Mouse (Mus musculus): ENCODE data around the gene Dhh. TPM values are rescaled to one million over a fixed set of nuclear protein-coding genes. Genes with fewer than 3 reads are reported as not detected.
A peak's percentile ranks its signal among the peaks of the same experiment; 100 is the strongest.

The Dhh gene
- polyA plus RNA-seq, 1 experiment from 2014 or later, result 1.8 TPM

GRCm38 (mm10) chr15:98894746-98895634 lies 3.4 kb downstream of the Dhh start:
- no peaks in the 10 kb centered on the region for H3K36me3 ChIP-seq (ENCODE audit: insufficient read depth, low read length)
- peaks cover 69% of the 10 kb centered on the region for H3K27me3 ChIP-seq (ENCODE audit: insufficient read depth, low read length)
- H3K27ac ChIP-seq (ENCODE audit: low read length), result no peak overlapping the region
- no peaks in the 10 kb centered on the region for H3K9me3 ChIP-seq (ENCODE audit: low read length)
- H3K4me1 ChIP-seq (ENCODE audit: insufficient read depth, low read length), result peaks cover 50% of the 10 kb centered on the region
- 4% methylated on average over 37 of the region's 38 CpGs for WGBS
- H3K4me2 ChIP-seq (replicated peaks; ENCODE audit: low read depth, low read length), result peak overlapping the region; percentile 97
- no peak for ATAC-seq (ENCODE audit: low FRiP score, low TSS enrichment)
- H3K9ac ChIP-seq (replicated peaks; ENCODE audit: low read length), result peak overlapping the region; percentile 50
- H3K4me3 ChIP-seq (ENCODE audit: low read length), result peak overlapping the region; percentile 57

DNA sequence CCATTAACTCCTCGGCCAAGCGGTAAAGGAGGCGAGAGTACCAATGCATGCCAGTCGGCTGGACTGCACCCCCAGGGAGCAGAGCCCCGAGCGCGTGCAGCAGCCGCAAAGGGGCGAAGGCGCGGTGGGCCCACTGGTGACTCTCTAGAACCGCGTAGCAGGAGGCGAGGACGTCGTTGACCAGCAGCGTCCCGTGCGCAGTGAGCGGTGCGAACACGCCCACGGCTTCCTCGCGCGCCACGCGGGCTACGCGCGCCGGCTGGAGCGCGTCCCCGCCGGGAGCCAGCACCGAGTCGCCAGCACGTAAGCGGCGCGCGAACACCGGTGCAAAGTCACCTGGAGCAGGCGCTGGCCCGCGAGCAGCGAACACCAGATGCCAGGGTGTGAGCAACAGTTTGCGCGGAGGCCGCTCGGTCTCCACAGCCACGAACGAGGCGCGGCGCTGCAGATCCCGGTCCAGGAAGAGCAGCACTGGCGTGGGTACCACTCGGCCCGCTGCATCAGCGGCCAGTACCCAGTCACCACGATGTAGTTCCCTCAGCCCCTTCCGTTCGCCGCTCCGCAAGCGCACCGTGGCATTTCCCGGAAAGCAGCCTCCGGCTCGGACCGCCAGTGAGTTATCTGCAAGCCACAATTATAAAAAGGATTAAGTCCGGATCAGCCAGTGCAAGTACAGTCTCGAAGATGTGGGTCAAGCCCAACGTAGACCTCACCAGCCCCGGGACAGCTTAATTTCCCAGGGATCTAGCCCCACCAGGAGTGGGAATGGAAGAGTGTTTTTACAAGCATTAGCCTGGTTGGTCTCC lies 4.2 kb downstream of the Dhh start, which contains the start of gene Rhebl1:
Rhebl1 (minus strand) TSS at position 601 of the 806 bp plus-strand sequence.
- under 1% methylated on average over 77 of the region's 77 CpGs for WGBS
- Histone ChIP-seq H3K36me3 (ENCODE audit: insufficient read depth, low read length) (no peaks in the 10 kb centered on the region), H3K27me3 (ENCODE audit: insufficient read depth, low read length) (peaks cover 65% of the 10 kb centered on the region), H3K9me3 (ENCODE audit: low read length) (no peaks in the 10 kb centered on the region), H3K4me1 (ENCODE audit: insufficient read depth, low read length) (peaks cover 50% of the 10 kb centered on the region), H3K4me2 (replicated peaks; ENCODE audit: low read depth, low read length) (peak within 1 kb of the TSS; percentile 97), H3K27ac (ENCODE audit: low read length) (no peak within 1 kb of the TSS), H3K9ac (replicated peaks; ENCODE audit: low read length) (peak within 1 kb of the TSS; percentile 50), H3K4me3 (ENCODE audit: low read length) (peak within 1 kb of the TSS; percentile 57)
- ATAC-seq (ENCODE audit: low FRiP score, low TSS enrichment), result no peak

DNA sequence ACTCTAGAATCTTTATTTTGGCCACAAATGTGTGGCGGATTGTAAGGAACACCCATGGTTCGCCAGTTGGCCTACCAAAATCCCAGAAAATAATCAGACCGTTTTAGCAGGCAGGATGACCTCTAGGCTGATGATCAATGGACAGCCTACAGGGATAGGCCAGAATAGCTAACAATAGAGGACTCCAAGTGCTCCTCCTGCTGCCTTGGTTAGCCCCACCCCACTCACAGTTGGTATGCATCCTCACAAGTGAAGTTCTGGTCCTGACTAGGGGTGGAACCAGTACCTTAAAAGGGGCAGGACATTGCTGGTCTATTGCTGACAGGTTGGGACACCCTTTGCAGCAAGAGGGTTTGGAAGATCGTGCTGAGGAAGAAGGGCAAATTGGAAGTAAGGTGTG lies 5.3 kb downstream of the Dhh start:
- Histone ChIP-seq H3K4me2 (replicated peaks; ENCODE audit: low read depth, low read length) (no peak overlapping the region), H3K9ac (replicated peaks; ENCODE audit: low read length) (no peak overlapping the region), H3K27ac (ENCODE audit: low read length) (no peak overlapping the region), H3K36me3 (ENCODE audit: insufficient read depth, low read length) (no peaks in the 10 kb centered on the region), H3K27me3 (ENCODE audit: insufficient read depth, low read length) (peaks cover 54% of the 10 kb centered on the region), H3K4me1 (ENCODE audit: insufficient read depth, low read length) (peaks cover 42% of the 10 kb centered on the region), H3K9me3 (ENCODE audit: low read length) (no peaks in the 10 kb centered on the region), H3K4me3 (ENCODE audit: low read length) (no peak overlapping the region)
- WGBS, result 58% methylated on average over 4 of the region's 4 CpGs
- ATAC-seq (ENCODE audit: low FRiP score, low TSS enrichment), result no peak

- H3K4me3 ChIP-seq (ENCODE audit: low read length), result no peak overlapping the region
- H3K36me3 ChIP-seq (ENCODE audit: insufficient read depth, low read length), result no peaks in the 10 kb centered on the region
- no peak overlapping the region for H3K9ac ChIP-seq (replicated peaks; ENCODE audit: low read length)
- peaks cover 44% of the 10 kb centered on the region for H3K27me3 ChIP-seq (ENCODE audit: insufficient read depth, low read length)
- H3K4me2 ChIP-seq (replicated peaks; ENCODE audit: low read depth, low read length), result no peak overlapping the region
- H3K9me3 ChIP-seq (ENCODE audit: low read length), result no peaks in the 10 kb centered on the region
- H3K4me1 ChIP-seq (ENCODE audit: insufficient read depth, low read length), result peaks cover 32% of the 10 kb centered on the region
- WGBS, result 40% methylated on average over 6 of the region's 6 CpGs
- no peak overlapping the region for H3K27ac ChIP-seq (ENCODE audit: low read length)
- ATAC-seq (ENCODE audit: low FRiP score, low TSS enrichment), result peak; percentile 44; the same call in 1 of the 2 replicates
Measured at GRCm38 (mm10) chr15:98891907-98892606, 6.3 kb downstream of the Dhh start.

DNA sequence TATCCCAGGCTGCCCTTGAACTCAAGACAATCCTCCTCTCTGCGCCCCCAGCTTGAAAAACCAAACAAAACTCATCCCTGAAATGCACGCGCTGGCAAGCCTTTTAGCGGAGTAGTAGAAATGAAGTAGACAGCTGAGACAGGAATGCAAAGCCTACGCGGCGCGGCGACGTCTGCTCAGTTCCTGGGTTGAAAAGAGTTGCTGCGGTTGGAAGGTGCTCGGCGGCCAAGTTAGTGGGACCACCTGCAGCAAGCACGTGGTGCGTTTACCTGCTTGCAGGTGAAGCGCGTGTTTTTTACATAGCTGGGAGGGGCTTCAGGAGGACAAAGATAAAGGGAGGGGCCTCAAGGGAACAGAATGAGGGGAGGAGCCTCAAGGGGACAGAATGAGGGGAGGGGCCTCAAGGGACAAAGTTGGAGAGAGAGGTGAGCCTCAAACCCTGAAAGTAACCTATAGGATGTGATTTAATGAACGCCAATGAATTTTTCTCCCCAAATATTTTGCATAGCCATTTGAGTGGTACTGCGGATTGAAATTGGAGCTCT lies 7.1 kb downstream of the Dhh start:
- 12% methylated on average over 19 of the region's 19 CpGs for WGBS
- H3K27me3 ChIP-seq (ENCODE audit: insufficient read depth, low read length), result peaks cover 36% of the 10 kb centered on the region
- no peak overlapping the region for H3K27ac ChIP-seq (ENCODE audit: low read length)
- no peaks in the 10 kb centered on the region for H3K9me3 ChIP-seq (ENCODE audit: low read length)
- H3K9ac ChIP-seq (replicated peaks; ENCODE audit: low read length), result 0 out of 2 replicates have a peak overlapping the region, but pooled peaks have one; percentile 35
- H3K4me2 ChIP-seq (replicated peaks; ENCODE audit: low read depth, low read length), result peak overlapping the region; percentile 48
- H3K4me3 ChIP-seq (ENCODE audit: low read length), result peak overlapping the region; percentile 20
- ATAC-seq (ENCODE audit: low FRiP score, low TSS enrichment), result no peak
- H3K4me1 ChIP-seq (ENCODE audit: insufficient read depth, low read length), result peaks cover 31% of the 10 kb centered on the region
- H3K36me3 ChIP-seq (ENCODE audit: insufficient read depth, low read length), result no peaks in the 10 kb centered on the region

GRCm38 (mm10) chr15:98887526-98887925 lies 10.8 kb downstream of the Dhh start:
- peaks cover 5% of the 10 kb centered on the region; the same call in 1 of the 2 replicates for H3K4me1 ChIP-seq (ENCODE audit: insufficient read depth, low read length)
- H3K36me3 ChIP-seq (ENCODE audit: insufficient read depth, low read length), result no peaks in the 10 kb centered on the region
- no peaks in the 10 kb centered on the region for H3K9me3 ChIP-seq (ENCODE audit: low read length)
- no peak overlapping the region for H3K4me3 ChIP-seq (ENCODE audit: low read length)
- H3K27me3 ChIP-seq (ENCODE audit: insufficient read depth, low read length), result no peaks in the 10 kb centered on the region
- H3K27ac ChIP-seq (ENCODE audit: low read length), result no peak overlapping the region
- no peak overlapping the region for H3K9ac ChIP-seq (replicated peaks; ENCODE audit: low read length)
- no peak for ATAC-seq (ENCODE audit: low FRiP score, low TSS enrichment)
- H3K4me2 ChIP-seq (replicated peaks; ENCODE audit: low read depth, low read length), result no peak overlapping the region
- 84% methylated on average over 7 of the region's 7 CpGs for WGBS

DNA sequence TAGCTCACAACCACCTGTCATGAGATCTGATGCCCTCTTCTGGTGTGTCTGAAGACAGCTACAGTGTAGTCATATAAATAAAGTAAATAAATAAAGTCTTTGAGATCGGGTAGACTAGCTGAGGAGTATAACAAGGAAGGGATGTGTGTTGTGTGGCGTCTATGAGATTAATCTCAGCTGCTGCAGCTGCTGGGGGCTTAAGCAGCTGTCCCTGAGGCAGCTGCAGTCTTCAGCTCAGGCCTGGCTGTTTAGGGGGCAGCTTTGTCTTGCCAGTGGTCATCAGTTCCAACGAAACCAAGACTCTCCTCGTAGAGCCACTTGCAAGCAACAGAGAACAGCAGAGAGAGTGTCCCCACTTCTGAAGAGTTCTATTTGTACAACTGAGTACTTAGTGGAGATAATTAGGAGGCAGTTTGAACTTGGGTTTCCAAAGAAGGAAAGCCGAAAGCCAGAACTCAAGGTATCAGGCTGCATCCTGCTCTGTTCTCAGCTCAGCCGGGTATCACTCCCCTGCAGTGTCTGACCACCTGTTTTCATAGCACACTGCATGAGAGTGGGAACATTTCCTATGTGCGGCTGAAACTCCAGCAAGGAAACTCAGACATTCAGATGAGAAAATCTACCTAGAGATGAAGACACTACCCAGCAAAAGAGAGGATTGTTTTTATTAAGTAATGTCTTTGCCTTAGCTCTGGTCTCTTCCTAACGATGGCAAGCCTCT lies 11.5 kb downstream of the Dhh start:
- no peak overlapping the region for H3K9ac ChIP-seq (replicated peaks; ENCODE audit: low read length)
- H3K4me3 ChIP-seq (ENCODE audit: low read length), result no peak overlapping the region
- H3K27me3 ChIP-seq (ENCODE audit: insufficient read depth, low read length), result no peaks in the 10 kb centered on the region
- no peak overlapping the region for H3K4me2 ChIP-seq (replicated peaks; ENCODE audit: low read depth, low read length)
- no peak for ATAC-seq (ENCODE audit: low FRiP score, low TSS enrichment)
- peaks cover 7% of the 10 kb centered on the region for H3K4me1 ChIP-seq (ENCODE audit: insufficient read depth, low read length)
- H3K27ac ChIP-seq (ENCODE audit: low read length), result no peak overlapping the region
- no peaks in the 10 kb centered on the region for H3K36me3 ChIP-seq (ENCODE audit: insufficient read depth, low read length)
- no peaks in the 10 kb centered on the region for H3K9me3 ChIP-seq (ENCODE audit: low read length)
- 60% methylated on average over 8 of the region's 8 CpGs for WGBS

DNA sequence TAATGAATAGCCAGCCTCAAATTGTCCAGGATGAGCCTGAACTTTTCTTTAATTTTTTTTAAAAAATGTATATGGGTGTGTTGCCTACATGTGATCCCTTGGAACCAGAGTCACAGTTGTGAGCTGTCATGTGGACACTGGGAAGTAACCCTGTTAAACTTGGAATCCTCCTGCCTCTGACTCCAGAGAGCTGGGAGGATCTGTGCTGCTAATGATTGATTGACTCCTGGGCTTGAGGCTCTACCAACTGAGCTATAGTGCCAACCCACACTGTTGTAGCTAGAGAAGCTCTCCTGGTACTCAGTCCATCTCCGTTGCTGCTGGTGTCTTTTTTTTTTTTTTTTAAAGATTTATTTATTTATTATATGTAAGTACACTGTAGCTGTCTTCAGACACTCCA lies 14.2 kb downstream of the Dhh start:
- ATAC-seq (ENCODE audit: low FRiP score, low TSS enrichment), result no peak
- Histone ChIP-seq H3K9me3 (ENCODE audit: low read length) (no peaks in the 10 kb centered on the region), H3K4me3 (ENCODE audit: low read length) (no peak overlapping the region), H3K4me1 (ENCODE audit: insufficient read depth, low read length) (peaks cover 16% of the 10 kb centered on the region), H3K27me3 (ENCODE audit: insufficient read depth, low read length) (no peaks in the 10 kb centered on the region), H3K36me3 (ENCODE audit: insufficient read depth, low read length) (no peaks in the 10 kb centered on the region), H3K4me2 (replicated peaks; ENCODE audit: low read depth, low read length) (no peak overlapping the region), H3K27ac (ENCODE audit: low read length) (no peak overlapping the region), H3K9ac (replicated peaks; ENCODE audit: low read length) (no peak overlapping the region)
- WGBS, result 65% methylated on average over 1 of the region's 1 CpGs

DNA sequence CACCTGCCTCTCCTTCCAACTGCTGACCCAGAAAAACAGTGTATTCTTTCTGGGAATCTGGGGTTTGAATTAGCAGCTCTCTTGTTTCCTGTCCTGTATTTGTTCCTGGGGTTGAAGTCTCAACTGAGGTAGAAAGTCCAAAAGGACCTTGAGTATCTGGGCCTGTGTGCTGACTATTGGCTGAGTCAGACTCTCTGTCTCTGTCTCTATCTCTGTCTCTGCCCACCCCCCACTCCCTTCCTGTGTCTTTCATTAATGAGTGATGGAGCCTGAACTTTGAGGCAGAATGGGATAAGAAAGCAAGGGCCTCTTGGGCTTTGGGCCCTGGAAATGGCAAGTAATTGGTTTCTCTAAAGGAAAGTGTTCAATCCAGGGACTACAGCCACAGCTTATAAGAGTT lies 14.7 kb downstream of the Dhh start:
- Histone ChIP-seq H3K27me3 (ENCODE audit: insufficient read depth, low read length) (no peaks in the 10 kb centered on the region), H3K4me1 (ENCODE audit: insufficient read depth, low read length) (peaks cover 16% of the 10 kb centered on the region), H3K4me3 (ENCODE audit: low read length) (no peak overlapping the region), H3K36me3 (ENCODE audit: insufficient read depth, low read length) (no peaks in the 10 kb centered on the region), H3K4me2 (replicated peaks; ENCODE audit: low read depth, low read length) (no peak overlapping the region), H3K9me3 (ENCODE audit: low read length) (no peaks in the 10 kb centered on the region), H3K27ac (ENCODE audit: low read length) (no peak overlapping the region), H3K9ac (replicated peaks; ENCODE audit: low read length) (no peak overlapping the region)
- ATAC-seq (ENCODE audit: low FRiP score, low TSS enrichment), result no peak

Data from kidney, embryonic 16.5 days (tissue).